Mouse (Mus musculus) CD4-positive helper T cell, adult 2 months (primary cell): ENCODE measurements around the gene Best1.

ENCODE experiments used
- DNase-seq: peaks from one replicate; pipeline ENCODE4 v3.0.0-alpha.2; 2012; ENCODE audit warnings: low read depth, missing footprints, low spot score

Gene Best1

GRCm38 (mm10) chr19:10001206-10001969, at the start of gene Best1, which contains the start of gene Rab3il1:
Gene Best1 (minus strand): TSS chr19:10001633.
Gene Rab3il1 (plus strand): TSS chr19:10001669.
- no peak for DNase-seq

DNA sequence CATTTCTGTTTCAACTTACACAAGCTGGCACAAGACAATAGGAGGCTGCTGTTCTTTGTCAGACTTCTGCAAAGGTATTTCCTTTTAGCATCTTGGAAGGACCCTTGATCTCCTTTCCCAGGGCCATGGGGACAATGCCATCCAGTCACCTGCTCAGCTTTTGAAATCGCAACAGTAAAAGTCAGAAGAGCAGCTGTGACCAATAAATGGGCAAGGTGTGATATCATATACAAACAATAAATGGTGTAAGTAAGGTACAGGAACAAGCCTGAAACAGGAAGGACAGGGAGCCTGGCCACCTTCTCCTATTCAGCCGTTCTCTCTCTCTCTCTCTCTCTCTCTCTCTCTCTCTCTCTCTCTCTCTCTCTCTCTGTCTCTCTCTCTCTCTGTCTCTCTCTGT, 49.0 kb upstream of the Best1 start:
- no peak for DNase-seq

DNA sequence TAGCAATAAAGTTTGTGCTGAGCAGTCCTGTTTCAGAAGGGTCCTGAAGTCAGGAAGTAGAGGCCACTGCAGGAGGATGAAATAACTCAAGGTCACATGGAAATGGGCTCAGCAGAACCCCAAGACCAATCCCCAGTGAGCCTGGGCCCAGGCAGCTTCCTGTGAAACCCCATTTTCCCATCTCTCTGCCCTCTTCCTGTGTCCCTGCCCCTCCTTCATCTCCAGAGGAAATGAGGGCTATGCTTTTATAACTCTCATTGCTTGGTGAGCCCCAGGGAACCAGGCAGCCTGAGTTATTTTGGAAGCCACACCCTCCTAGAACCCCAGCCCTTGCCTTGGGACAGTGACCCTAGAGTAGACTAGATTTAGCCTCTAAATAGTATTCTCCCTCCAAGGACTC, 48.1 kb upstream of the Best1 start:
- no peak for DNase-seq

- DNase-seq, result no peak
Observed at GRCm38 (mm10) chr19:10046983-10047382, 45.5 kb upstream of the Best1 start.

GRCm38 (mm10) chr19:10046346-10046745, 44.9 kb upstream of the Best1 start:
- no peak for DNase-seq

GRCm38 (mm10) chr19:10045707-10046106, 44.3 kb upstream of the Best1 start:
- DNase-seq, result no peak

DNA sequence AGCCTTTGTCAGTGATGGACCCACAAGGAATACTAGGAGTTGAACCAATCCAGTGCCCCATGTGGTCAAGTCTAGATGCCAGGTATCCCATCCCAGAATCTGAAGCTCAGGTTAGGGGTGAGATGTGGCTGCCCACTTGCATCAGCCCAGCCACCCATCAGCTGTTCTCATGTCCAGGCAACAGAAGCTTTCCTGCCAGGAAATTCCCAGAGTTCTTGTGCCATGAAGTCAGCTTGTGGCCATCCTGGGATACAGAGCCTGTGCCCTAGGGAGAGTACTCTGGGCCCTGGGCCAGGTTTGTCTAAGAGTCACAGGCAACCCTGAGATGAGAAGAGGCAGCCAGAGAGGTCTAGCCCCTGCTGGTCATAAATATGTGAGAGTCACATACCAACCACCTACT, 42.2 kb upstream of the Best1 start:
- no peak for DNase-seq

GRCm38 (mm10) chr19:10042816-10043215, 41.4 kb upstream of the Best1 start:
- DNase-seq, result no peak

DNA sequence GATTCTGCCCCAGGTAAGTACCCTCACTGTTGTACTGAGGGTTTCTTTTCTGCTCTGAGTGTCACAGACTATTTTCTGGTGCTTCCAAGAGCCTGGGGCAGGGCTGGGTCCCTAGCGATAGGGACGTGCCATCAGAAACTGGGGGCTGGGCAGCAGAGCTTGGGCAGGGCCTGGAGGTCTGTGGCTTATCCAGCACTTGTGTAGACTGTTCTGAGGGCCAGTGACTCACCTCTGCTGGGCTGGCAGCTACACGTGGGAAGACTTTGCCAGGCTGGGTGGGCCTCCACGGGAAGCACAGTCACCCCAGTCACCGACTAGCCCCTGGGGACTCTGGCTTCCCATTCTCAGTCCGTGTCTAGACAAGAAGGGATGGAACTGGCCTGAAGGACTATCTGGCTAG, 40.8 kb upstream of the Best1 start:
- no peak for DNase-seq

DNA sequence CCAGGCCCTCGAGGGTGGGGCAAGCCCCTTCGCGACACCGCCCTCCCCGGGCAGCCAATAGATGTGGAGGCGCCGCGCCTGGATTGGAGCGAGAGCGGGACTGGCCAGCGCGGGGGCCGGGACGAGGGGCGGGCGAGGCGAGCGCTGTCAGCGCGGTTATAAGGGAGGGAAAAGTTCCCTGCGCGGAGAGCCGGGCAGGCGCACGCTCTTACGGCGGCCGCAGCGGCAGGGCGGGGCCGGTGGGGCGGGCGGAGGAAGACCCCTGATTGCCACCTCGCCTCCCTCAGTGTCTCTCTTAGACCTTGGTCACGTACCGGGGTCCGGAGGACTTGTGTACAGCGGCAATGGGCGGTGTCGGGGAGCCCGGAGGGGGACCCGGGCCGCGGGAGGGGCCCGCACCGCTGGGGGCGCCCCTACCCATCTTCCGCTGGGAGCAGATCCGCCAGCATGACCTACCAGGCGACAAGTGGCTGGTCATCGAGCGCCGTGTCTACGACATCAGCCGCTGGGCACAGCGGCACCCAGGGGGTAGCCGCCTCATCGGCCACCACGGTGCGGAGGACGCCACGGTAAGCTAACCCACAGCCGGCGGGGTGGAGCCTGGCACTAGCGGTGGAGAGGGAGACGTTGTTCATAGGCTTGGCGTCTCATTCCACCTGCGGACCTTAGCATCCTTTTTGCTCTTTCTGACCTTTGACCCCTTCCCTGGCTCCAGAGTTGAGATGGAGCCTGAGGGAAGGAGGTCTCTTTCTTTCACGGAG, 40.1 kb upstream of the Best1 start, which contains the start of gene Fads3:
Fads3 (plus strand) TSS at position 182 of the 761 bp plus-strand sequence.
- peak; percentile 9 for DNase-seq

DNA sequence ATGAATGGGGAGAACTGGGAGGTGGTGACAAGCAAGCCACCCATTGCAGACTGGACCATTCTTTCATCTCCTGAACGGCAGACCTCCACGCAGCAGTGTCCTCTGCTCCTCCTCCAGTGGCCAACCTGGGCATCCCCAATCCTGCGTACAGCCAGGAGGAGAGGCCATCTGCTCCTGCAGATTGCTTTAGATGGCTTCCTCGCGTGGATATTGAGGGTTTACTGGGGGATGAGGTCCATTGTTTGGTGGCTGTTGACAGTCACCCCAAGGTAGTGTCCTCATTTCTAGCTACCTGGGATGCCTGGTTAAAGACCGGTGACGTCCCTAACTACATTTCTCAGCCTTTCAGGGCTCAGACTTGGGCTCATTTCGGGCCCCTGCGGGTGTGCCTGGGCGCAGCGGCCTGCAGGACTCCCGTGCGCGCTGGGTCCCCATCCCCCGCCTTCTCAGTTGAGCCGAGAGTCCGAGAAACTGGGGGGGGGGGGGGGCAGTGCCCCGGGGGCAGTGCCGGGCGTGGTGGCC, 39.5 kb upstream of the Best1 start:
- no peak for DNase-seq

DNA sequence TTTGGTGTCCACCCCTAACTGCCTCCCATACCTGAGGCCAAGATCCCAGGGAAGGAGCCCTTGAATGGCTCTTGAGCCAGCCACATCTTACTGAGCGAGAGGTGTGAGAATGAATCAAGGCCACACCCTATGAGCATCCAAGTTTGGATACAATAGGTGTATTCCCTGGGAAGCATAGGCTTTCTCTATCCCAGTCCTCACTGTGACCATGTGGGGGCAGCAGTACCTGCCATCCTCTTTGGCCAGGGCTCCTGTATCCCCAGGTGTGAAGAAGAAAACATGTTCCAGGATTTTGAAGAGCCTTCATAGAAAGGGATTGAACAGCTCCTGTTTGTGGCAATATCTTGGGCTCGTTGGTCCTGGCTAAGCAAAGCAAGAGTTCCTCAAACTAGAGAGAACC, 38.2 kb upstream of the Best1 start:
- DNase-seq, result no peak

DNA sequence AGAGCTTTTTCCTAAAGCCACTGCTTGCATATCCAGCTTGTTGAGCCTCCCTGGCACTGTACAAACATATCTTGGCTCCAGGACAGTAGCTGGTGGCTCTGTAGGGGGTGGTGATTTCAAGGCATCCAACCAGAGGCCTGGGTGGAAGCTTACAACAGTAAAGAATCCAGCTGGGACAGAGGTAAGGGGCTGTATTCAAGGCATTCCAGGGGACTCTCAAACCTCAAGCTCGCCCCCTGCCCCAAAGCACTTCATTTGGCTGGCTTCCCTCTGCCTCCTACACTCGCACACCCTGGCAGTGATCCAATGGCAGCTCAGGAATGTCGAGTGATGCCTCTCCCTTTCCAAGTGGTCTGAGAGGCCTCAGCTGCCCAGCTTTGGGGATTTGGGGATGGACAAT, 37.5 kb upstream of the Best1 start:
- no peak for DNase-seq

GRCm38 (mm10) chr19:10038364-10038763, 36.9 kb upstream of the Best1 start:
- no peak for DNase-seq

DNA sequence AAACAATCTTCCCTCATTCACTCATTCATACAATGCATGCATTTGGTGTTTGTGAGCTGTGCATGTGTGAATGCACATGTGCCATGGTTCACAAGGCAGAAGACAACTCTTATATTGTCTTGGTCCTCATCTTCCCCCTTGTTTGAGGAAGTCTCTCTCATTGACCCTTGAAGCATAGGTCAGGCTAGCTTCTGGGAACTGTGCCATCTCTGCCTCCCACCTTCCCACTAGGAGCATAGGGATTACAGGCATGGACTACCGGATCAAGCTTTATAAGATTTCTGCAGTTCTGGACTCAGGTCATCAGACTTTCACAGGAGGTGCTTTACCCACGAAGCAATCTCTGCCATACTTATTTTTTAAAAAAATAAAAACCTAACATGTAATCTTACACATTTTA, 36.1 kb upstream of the Best1 start:
- no peak for DNase-seq

DNA sequence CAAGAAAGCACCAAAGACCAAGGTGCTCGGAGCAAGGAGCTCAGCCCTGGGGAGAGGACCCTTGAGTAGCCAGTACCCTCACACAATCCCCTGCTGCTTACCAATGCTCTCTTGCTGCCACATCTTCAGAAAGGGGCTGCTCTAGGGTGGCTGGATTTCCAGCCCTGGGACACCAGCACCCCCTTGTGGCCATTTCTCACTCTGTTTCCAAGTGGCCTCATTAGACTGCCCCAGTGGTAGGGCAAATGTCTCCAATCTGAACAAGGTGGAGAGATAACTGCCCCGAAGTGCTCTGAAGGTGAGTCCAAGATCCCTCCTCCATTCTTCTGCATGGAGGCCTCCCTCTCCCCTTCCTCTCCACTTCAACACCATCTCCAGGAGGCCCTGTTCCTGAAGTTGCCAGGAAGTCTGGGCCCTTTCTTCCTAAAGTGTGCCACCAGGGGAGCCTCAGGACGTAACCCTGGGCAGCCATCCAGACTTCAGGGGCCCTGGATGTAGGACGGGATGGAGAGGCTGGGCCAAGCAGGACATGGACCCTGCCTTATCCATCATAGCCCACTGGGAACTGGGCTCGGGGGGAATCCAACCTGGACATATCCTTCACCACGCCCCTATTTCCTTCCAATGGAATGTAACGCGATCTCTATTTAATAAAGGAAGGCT, 33.5 kb upstream of the Best1 start:
- peak; percentile 64 for DNase-seq

GRCm38 (mm10) chr19:10034356-10034755, 32.9 kb upstream of the Best1 start:
- no peak for DNase-seq

DNA sequence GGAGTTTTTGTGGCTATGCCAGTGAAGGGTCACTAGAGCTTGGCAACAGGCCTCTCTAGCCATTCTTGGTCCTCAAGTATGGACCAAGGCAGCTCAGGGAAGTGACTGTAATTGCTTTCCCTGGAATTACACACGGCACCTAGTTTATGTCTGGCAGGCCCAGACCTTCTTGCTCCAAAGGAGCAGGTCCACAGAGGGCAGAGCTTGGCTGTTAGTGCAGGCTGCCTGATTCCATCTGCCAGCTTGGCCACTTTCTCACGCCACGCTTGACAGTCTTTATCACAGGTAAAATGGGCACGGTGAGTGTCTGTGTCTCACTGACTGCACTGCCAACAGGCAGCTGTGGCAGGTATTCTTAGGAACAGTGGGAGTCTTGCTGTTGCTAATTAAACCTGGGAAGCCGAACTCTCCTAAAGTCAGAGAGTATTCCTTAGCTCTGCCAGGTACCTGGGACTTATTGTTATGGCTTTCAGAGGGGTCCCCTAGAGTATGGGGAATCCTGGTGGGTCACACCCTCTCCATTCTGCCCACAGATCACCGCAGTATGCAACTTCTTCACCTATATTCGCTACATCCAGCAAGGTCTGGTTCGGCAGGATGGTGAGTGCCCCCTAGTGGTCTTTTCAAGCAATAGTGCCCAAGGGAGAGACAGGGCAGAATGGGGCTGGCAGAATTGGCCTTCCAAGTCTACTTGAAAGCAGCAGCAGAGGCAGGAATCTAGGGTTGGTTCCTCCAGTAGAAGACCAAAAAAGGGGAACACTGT, 32.0 kb upstream of the Best1 start:
- peak; percentile 58 for DNase-seq

GRCm38 (mm10) chr19:10029746-10030145, 28.3 kb upstream of the Best1 start:
- no peak for DNase-seq

- no peak for DNase-seq
Observed at GRCm38 (mm10) chr19:10025169-10025875, 23.9 kb upstream of the Best1 start.

DNA sequence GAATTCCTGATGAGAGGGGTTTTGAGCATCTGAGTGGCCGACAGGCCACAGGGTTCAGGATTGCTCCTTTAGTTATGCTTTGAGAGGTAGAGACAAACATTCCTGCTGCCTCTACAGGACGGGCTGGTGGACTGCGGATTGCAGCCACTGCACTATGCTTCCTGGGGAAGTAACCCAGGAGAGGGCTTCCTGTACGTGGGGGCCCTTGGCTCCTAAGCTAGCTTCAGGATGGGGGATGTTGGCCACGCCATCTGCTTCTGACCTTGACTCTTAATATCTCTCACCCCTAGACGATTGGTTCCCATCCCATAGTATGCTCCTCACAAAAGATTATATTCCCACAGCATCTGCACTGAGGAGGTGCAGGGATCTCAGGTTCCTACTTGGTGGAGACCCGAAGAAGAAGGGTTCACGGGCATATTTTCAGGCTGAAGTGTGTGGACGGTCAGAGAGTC, 21.9 kb upstream of the Best1 start:
- no peak for DNase-seq
